Mouse (Mus musculus) frontal cortex, postnatal 36 days (tissue): ENCODE data around the gene Daxx.
A peak's percentile ranks its signal among the peaks of the same experiment; 100 is the strongest.
"Not testable (repeated sequence)": the region's sequence is repeated elsewhere in the genome, so short reads cannot be mapped to it uniquely, and the experiment has no call there.

Experiments used
- DNase-seq, 2 experiments: peaks; one replicate each; pipeline ENCODE4 v3.0.0; 2022; ENCODE audit warnings: low spot score in 2 of 2

Daxx gene

DNA sequence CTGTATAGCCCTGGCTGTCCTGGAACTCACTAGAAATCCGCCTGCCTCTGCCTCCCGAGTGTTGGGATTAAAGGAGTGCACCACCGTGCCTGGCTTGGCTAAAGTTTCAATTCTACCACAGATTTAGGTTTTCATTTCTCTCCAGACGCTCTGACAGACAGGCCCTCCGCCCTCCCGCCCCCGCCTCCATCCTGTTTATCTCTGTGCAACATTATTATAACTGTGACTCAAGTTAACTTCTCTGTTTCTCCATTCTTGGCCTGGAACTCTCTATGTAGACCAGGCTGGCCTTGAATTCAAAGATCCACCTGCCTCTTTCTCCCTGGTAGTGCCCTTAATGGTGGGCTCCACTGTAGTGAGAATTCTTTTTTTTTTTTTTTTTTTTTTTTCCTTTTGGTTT, 6.7 kb upstream of the Daxx start:
- no peak for DNase-seq

DNA sequence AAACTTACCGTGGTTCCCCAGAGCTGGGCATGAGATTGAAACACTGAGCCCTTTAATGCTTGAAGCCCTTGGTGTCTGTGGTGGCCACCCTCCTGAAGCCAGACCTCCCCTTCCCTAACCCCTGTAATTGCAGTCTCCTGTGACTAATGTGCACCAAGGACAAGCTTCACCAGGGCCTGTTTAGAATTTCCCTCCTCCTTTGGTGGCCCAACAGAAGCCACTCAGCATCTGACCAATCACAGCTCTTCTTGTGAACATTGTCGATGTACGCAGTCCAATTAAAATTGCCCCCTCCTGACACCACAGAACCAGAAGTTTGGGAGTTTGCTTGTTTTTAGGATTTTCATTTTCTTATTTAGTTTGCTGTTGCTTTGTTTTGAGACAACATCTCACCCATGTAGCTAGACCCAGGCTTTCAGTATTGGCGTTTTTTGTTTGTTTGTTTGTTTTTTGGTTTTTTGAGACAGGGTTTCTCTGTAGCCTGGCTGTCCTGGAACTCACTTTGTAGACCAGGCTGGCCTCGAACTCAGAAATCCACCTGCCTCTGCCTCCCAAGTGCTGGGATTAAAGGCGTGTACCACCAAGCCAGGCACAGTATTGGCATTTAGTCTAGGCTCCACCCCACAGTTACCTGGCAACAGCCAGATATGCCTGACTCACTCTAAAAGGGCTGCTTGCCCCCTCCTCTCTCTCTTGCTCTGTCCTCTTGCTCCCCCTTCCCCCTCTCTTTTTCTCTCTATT, 5.1 kb upstream of the Daxx start:
- DNase-seq, result not testable (repeated sequence)

DNA sequence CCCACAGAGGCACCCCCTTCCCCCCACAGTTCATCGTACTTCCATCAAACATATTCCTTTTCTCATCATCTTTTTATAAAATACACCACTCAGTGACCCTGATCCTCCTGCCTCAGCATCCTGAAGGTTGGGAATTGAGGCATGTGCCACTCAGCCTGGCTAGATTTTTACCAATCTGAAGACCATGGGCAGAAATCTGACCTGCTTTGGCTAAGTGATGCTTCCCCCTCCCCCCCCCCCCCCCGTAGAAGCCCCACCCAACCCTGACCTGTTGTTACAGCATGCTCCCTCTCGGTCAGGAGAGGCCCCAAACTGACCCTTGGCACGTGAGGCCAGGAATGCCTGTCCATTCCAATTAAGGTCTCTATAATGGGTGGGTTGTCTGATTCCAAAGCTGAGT, 4.4 kb upstream of the Daxx start, which contains the start of gene Platr17:
Gene Platr17, plus strand, starts transcription at position 301 of the 400 bp plus-strand sequence.
- DNase-seq, result not testable (repeated sequence)

DNA sequence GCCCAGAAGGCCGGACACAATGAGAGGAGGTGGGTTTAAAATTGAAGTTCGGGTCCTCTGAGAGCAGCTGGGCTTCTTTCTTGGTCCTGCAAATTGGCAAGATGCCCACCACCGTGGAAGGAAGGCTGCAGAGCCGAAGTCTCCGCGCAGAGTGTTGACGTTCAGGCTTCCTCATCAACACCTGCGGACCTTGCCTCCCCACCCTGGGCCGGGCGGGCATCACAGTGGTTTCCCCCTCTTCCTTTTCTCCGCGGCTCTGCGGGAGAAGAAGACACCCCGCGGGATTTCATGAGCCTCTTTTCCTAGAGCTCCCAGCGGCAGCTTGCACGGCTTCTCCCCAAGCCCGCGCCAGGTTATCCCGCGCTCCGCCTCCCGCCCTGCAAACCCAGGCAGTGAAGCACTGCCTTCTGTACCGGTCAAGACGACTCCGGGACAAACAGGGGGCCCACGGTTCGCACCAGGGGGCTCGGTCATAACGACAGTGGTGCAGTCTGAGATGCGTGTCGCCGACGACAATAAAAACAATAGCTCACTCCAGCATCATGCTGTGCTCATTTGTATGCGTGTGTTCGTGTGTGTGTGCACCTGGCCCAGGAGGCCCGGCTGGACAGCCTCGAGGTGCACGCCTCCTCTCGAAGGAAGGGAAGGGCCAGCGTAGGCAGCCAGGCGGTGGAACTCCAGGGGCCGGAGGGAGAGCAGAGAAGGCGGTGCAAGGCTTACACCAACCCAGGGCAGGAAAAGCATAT, 710 bp upstream of the Daxx start:
- peak; percentile 51 to 59 for DNase-seq

DNA sequence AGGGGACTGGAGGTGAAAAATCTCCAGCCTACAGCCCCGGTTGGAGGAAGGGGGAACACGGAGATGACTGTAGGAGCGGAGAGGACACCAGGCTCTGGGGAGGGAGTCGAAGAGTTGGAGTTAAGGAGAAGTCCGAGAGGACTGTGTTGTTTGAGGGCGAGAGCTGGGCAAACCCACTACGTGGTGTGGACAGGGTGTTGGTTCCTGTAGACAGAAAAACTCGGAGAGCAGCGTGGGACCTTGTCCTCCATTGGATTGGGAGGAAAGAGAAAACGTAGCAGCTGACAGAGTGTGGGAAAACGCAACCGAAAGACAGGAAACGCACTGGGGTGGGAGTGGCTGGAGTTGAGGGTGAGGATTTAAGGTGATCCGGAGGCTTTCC, 646 bp downstream of the Daxx start:
- DNase-seq, result no peak

DNA sequence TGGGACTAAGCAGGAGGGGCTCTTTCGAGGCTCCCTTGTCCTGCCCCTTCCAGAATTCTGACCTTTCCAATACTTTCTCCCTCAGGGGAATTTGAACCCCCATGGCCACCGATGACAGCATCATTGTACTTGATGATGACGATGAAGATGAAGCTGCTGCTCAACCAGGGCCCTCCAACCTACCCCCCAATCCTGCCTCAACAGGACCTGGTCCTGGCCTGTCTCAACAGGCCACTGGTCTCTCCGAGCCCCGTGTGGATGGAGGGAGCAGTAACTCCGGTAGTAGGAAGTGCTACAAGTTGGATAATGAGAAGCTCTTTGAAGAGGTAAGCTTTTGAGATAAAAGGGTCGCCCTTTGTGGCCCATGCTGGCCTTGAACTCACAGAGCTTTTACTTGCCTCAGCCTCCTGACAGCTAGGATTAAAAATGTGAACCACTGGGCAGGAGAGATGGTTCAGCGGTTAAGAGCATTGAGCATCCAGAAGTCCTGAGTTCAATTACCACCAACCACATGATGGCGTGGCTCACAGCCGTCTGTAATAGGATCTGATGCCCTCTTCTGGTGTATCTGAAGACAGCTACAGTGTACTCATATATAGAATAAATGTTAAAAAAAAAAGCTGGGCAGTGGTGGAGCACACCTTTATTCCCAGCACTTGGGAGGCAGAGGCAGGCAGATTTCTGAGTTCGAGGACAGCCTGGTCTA, 1.3 kb downstream of the Daxx start:
- DNase-seq, result no peak

DNA sequence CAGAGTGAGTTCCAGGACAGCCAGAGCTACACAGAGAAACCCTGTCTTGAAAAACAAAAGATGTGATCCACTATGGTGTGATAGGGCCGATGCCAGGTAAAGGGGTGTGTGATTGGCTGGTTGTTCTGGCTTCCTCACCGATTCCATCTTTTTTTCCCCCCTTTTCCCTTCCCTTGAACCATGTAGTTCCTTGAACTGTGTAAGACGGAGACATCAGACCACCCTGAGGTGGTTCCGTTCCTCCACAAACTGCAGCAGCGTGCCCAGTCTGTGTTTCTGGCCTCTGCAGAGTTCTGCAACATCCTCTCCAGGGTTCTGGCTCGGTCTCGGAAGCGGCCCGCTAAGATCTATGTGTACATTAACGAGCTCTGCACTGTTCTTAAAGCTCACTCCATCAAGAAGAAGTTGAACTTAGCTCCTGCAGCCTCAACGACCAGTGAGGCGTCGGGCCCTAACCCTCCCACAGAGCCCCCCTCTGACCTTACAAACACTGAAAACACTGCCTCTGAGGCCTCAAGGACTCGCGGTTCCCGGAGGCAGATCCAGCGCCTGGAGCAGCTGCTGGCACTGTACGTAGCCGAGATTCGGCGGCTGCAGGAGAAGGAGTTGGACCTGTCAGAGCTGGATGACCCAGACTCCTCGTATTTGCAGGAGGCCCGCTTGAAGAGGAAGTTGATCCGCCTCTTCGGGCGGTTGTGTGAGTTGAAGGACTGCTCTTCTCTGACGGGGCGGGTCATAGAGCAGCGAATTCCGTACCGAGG, 2.0 kb downstream of the Daxx start:
- no peak for DNase-seq

DNA sequence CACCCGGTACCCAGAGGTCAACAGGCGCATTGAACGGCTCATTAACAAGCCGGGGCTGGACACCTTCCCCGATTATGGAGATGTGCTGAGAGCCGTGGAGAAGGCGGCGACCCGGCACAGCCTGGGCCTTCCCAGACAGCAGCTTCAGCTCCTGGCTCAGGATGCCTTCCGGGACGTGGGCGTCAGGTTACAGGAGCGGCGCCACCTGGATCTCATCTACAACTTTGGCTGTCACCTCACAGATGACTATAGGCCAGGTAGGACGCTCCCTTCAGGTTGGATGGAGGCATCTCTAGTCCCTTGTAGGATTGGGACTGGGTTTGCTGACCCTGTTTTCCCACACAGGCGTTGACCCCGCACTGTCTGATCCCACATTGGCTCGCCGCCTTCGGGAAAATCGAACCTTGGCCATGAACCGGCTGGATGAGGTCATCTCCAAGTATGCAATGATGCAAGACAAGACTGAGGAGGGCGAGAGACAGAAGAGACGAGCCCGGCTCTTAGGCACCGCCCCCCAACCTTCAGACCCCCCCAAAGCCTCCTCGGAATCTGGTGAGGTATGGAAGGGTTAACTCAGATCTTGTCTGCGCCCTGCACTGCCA, 2.7 kb downstream of the Daxx start:
- no peak for DNase-seq

DNA sequence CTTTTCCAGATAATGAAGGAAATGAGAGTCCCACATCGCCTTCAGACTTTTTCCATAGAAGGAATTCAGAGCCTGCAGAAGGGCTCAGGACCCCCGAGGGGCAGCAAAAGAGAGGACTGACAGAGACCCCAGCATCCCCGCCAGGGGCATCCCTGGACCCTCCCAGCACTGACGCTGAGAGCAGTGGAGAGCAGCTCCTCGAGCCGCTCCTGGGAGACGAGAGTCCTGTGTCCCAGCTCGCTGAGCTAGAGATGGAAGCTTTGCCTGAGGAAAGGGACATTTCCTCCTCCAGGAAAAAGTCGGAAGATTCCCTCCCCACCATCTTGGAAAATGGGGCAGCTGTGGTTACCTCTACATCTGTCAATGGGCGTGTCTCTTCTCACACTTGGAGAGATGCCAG, 4.0 kb downstream of the Daxx start:
- DNase-seq, result no peak

DNA sequence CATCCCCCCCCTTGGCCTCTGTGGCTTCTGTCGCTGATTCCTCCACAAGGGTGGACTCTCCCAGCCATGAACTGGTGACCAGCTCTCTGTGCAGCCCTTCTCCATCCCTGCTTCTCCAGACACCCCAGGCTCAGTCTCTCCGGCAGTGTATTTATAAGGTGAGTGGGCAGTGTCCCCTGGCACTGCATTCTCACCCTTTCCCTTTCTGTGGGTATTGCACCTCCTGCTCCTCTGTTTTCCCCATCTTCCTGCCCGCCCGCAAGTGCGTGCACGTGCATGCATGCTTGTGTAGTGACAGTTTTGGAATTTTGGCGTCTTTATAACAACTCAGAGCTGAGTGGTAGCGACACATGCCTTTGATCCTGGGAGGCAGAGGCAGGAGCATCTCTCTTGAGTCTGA, 4.7 kb downstream of the Daxx start:
- DNase-seq, result no peak

DNA sequence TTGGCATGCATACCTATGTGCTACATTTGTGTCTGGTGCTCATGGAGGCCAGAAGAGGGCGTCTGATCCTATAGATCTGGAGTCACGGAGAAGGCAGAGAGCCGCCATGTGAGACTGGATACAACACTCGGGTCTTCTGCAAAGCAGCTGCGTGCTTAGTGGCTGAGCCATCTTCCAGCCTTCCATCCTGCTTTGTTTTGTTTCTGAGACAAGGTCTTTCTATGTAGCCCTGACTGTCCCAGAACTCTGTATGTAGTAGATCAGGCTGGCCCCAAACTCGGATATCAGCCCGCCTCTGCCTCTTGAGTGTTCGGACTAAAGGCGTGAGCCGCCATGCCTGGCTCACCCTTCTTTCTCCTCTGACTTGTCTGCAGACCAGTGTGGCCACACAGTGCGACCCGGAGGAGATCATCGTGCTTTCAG, 5.8 kb downstream of the Daxx start:
- DNase-seq, result no peak

DNA sequence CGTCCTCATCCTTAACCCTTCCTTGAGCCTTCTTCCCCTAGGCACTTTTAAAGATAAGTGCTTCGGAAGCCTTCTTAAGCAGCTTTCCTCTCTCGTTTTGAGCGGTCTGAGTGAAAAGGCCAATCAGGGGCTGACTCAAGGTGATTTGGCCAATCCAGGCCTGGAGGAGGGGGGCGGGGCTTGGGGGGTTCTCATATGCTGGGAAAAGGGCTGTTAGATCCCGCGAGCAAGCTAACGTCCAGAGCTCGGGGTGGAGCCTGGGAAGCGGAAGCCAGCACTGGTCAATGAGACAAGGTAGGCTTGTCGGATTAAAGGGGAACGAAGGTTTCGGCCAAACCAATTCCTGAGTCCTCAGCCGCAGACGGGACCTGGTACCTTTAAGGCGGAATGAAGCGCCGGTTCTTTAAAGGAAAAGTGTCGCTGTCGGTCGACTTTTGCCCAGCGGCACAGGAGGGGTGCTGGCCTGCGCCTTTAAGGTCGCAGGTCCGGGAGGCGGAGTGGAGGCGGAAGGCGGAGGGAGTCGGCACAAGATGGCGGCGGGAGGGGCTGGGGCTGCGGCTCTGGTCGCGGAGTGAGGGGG, 6.5 kb downstream of the Daxx start, which contains the start of the genes Tapbp and Zbtb22:
Gene Tapbp, plus strand, starts transcription at position 229 of the 580 bp plus-strand sequence.
Gene Zbtb22, plus strand, starts transcription at position 234 of the 580 bp plus-strand sequence.
- DNase-seq, result peak; percentile 96 to 98

DNA sequence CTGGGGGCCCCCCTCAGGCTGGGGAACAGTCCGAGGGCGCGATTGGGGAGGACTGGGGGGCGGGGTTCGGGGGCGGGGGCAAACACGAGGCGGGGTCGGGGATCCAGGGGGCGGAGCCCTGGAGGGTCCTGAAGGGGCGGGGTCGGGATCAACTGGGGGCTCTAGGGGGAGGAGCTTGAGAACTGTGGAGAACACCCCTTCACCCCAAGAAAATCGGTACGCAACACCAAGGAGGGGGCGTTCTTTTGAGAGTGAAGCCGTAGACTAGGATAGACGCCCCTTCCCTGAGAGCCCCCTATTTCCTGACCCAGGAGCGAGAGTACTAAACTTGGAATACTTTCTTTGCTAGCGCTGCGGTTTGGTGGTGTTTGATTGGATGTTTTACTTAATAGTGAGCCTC, 7.1 kb downstream of the Daxx start:
- DNase-seq, result no peak

DNA sequence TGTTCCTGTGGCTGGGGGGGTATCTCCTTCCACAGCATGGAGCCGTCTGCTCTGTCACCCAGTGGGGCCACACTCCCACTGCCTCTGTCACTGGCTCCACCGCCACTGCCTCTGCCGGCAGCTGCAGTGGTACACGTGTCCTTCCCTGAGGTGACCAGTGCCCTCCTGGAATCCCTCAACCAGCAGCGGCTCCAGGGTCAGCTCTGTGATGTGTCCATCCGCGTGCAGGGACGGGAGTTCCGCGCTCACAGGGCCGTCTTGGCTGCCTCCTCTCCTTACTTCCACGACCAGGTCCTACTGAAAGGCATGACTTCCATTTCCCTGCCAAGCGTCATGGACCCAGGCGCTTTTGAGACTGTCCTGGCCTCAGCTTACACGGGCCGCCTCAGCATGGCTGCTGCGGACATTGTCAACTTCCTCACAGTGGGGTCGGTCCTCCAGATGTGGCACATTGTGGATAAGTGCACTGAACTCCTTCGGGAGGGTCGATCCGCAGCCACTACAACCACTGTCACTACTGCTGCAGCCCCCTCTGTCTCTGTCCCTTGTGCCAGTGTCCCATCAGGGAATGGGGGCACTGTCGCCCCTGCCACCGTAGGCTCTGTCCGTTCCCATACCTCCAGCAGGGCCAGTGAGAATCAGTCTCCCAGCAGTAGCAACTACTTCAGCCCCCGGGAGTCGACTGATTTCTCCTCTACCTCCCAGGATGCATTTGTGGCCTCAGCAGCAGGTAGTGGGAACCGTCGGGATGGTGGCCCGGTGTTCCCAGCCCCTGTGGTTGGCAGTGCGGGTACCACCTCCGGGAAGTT, 7.8 kb downstream of the Daxx start:
- DNase-seq, result no peak

DNA sequence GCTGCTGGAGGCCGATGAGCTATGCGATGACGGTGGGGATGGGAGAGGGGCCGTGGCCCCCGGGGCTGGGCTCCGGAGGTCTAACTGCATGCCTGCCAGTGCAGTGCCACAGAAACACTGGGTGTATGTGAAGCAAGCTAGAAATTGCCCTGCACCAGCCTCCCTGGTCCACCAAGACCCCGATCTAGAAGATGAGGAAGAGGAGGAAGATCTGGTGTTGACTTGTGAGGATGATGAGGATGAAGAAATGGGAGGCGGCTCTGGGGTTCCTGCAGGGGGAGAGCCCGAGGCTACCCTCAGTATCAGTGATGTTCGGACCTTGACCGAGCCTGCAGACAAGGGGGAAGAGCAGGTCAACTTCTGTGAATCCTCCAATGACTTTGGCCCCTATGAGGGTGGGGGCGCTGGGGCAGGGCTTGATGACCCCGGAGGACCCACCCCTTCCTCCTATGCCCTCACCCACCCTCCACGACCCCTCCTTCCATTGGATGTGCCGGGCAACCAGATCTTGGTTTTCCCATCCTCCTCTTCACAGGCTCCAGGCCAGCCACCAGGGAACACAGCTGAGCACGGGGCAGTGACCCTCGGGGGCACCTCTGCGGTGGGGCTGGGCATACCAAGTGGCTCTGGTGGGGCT, 8.6 kb downstream of the Daxx start:
- no peak for DNase-seq

DNA sequence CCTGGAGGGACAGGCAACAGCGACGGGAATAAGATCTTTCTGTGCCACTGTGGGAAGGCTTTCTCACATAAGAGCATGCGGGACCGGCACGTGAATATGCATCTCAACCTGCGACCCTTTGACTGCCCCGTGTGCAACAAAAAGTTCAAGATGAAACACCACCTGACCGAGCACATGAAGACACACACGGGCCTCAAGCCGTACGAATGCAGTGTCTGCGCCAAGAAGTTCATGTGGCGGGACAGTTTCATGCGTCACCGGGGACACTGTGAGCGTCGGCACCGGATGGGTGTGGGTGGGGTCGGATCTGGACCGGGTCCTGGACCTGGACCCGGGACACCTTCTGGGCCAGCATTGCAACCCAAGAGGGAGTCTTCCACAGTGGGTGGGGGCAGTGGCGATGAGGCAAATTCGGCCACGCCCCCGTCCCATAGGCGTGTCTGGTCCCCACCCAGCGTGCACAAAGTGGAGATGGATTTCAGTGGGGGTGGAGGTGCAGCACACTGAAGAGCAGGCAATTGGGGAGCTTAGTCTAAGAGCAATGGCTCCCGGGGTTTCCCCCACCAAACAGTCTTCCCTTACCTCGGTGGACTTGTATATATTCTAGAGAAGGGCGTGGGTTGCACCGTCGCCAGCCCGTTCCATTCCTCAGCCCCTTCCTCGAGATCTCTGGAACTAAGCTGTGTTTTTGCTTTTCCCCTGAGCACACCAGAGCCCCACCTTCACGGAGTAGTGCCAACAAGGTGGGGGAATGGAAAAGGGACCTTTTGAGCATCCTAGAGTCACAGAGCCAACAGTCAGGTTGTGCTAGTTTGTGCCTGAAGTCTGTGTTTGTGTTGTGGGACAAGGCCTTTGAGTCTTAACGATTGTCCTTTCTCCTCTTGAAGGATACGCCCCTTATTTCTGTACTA, 9.3 kb downstream of the Daxx start:
- no peak for DNase-seq

DNA sequence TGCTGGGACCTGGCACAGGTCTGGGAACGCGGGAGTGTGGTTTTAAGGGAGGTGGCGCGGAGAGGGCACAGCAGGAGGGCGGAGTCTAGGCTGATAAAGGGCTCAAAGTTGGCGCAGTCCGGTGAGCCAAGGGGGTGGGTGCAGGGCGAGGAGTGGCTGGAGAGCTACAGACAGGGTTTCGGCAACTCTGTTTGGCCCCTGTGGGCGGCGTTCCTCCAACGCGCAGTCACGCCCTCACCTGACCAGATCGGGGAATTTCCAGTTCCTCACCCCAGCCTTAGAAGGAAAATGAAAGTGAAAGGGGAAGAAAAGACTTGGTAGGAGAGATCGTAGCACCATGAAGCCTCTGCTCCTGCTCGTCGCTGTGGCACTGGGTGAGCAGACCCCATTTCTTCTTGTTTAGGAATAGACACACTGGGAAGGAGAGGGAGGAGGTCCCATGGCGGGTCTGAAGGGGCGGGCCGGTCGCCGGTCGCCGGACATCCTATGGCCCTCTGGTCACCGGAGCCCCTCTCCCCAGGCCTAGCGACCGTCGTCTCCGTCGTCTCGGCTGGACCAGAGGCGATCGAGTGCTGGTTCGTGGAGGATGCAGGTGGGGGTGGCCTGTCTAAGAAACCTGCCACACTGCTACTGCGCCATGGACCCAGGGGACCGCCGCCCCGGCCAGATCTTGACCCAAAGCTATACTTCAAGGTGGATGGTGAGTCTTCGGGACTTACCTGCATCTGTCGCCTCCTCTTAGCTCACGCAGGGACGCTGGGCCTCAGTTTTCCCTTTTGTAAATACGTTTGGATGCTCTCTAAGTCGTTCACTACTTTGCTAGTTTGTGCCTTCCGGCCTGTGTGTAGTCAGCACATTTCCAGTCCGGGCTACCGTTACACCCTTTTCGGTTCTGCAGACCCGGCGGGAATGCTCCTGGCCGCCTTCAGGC, 10.4 kb downstream of the Daxx start:
- peak in 1 of 2 experiments; percentile 45 for DNase-seq
